Mouse (Mus musculus): ENCODE measurements around the gene Zfp689.
A peak's percentile ranks its signal among the peaks of the same experiment; 100 is the strongest.

The Zfp689 gene

DNA sequence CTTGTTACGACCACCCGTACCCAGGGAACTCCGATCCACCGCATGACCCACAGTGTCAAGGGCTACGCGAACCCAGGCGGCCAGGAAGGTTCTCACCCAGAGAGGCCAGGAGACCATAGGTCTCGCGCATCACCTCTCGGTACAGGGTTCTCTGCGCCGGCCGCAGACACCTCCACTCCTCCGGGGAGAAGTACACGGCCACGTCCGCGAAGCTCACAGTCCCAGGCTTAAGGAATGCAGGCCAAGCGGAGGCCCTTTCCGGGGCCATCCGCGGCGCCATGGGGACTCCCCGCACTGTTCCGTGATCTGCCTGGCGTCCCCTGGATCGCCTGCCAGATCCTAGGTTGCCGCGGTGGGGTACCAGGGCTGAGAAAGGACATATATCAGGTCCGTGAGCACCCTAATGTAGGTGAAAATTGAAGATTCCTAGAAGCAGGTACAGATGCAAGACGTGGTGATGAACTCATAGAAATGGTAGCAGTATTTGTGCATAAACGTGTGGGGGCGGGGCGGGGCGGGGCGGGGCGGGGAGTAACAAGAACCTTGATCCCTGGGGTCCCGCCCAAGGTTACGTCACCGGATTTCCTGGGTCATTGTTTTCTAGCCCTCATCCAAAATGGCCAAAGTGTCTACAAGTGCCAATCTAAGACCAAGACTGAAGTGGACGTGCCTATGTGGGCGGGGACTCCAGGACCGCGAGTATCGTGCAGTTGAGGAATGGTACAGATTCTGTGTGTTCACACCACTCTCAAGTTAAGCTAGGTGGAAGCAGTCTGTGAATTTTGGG lies 55.6 kb downstream of the Zfp689 start, which contains the start of gene E430018J23Rik:
TSS of gene E430018J23Rik (minus strand) at position 473 of the 787 bp plus-strand sequence.
- no peak for TF ChIP-seq NANOG (IDR thresholded peaks at IDR 0.05; ENCODE audit: borderline replicate concordance, low read length)
- no peak for TF ChIP-seq POU5F1 (IDR thresholded peaks at IDR 0.05; ENCODE audit: borderline replicate concordance, low read length)
- TF ChIP-seq CTCF (conservative IDR thresholded peaks at IDR 0.05; ENCODE audit: low read length): no peak
- Histone ChIP-seq H3K4me3 (replicated peaks; ENCODE audit: low read length) (peak within 1 kb of the TSS; percentile 89), H3K27me3 (ENCODE audit: insufficient read depth, low read length) (peaks cover 10% of the 10 kb centered on the region), H3K36me3 (ENCODE audit: insufficient read depth, low read length) (peaks cover 16% of the 10 kb centered on the region), H3K9me3 (ENCODE audit: low read length) (no peaks in the 10 kb centered on the region), H3K4me1 (replicated peaks; ENCODE audit: low read depth, low read length) (peaks cover 44% of the 10 kb centered on the region)

DNA sequence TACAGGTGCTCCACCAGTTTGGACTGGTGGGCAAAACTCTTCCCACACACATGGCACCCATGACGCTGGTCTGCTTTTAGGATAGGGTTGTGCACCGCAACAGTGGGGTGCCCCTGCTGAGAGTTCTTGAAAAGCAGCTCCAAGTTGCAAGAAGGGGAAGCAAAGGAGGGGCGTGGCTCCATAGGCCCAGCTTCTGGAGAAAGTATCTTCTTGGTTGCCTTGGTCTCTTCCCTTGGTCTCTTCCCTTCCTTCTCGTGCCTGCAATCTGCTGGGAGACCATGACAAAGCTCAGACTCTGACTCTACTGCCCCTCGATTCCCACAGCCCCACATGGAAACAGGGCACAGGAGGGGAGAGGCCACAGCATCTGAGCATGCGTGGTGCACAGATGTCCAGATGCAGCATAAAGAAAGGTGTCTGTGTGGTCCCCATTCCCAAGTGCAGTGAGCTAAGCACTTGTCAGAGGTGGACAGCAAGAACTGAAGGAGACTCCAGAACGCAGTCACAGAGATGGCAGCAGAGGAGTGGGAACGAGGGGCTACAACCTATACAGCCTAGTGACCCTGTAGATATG lies 56.6 kb downstream of the Zfp689 start:
- peak overlapping the region; percentile 89 for H3K4me3 ChIP-seq (replicated peaks; ENCODE audit: low read length)
- peaks cover 36% of the 10 kb centered on the region for H3K4me1 ChIP-seq (replicated peaks; ENCODE audit: low read depth, low read length)
- H3K27me3 ChIP-seq (ENCODE audit: insufficient read depth, low read length): peaks cover 10% of the 10 kb centered on the region
- TF ChIP-seq POU5F1 (IDR thresholded peaks at IDR 0.05; ENCODE audit: borderline replicate concordance, low read length): no peak
- TF ChIP-seq NANOG (IDR thresholded peaks at IDR 0.05; ENCODE audit: borderline replicate concordance, low read length): no peak
- TF ChIP-seq CTCF (conservative IDR thresholded peaks at IDR 0.05; ENCODE audit: low read length): no peak
- H3K36me3 ChIP-seq (ENCODE audit: insufficient read depth, low read length): peaks cover 16% of the 10 kb centered on the region
- no peaks in the 10 kb centered on the region for H3K9me3 ChIP-seq (ENCODE audit: low read length)
